Mouse (Mus musculus) thymus, adult 2 months (tissue): Measurements from ENCODE around the gene Gm8765.
"Not testable (repeated sequence)": the region's sequence is repeated elsewhere in the genome, so short reads cannot be mapped to it uniquely, and the experiment has no call there.

Experiments used
- CTCF ChIP-seq: fragments of 200-500 bp; IDR thresholded peaks from 2 replicates; pipeline ENCODE4 v1.5.1; 2012; ENCODE audit warnings: mild to moderate bottlenecking, control low read depth, low read length, moderate library complexity, borderline replicate concordance; ENCODE audit not compliant: control insufficient read depth, poor library complexity, insufficient read depth; ENCODE audit errors: extremely low read depth
- POLR2A ChIP-seq: fragments of 200-500 bp; IDR thresholded peaks from 2 replicates; pipeline ENCODE4 v1.6.1; 2012; ENCODE audit warnings: mild to moderate bottlenecking, low read length, control low read depth, moderate library complexity; ENCODE audit not compliant: control insufficient read depth, poor library complexity, insufficient read depth; ENCODE audit errors: extremely low read depth

GRCm38 (mm10) chr13:50750282-50750681 lies 52.2 kb downstream of the Gm8765 start:
- TF ChIP-seq CTCF, POLR2A: not testable (repeated sequence)
